In genomic region chr13:51964921-51965320, GRCm38 (mm10) we compare ENCODE assay signal across 9 mouse cellular contexts.
DNase-seq lines count a peak whose midpoint lies in the region; ATAC-seq and TF ChIP-seq lines count a peak whose summit lies in the region.
"Had no signal": no experiment of that assay in that cellular context is flagged by ENCODE, and none has a peak within 500 bp of the region (broad histone marks: within the 10 kb centered on the region; RNA-seq: fewer than 3 reads in every experiment).

No protein-coding gene starts in this region.

- H3K4me3 ChIP-seq in forebrain, embryonic 13.5 days: no peak overlapping the region
- H3K4me3 ChIP-seq in forebrain, embryonic 12.5 days (replicated peaks): no peak overlapping the region
- no peak overlapping the region for H3K4me3 ChIP-seq in kidney, embryonic 15.5 days (replicated peaks)
- H3K4me3 ChIP-seq in E14TG2a.4 (replicated peaks; ENCODE audit: low read length): peak overlapping the region; percentile 23; the same call in 1 of the 2 replicates
- H3K4me3 ChIP-seq in heart, embryonic 16.5 days (ENCODE audit: low read length): no peak overlapping the region

- H3K9me3 ChIP-seq in forebrain, embryonic 13.5 days (replicated peaks): no peaks in the 10 kb centered on the region
- no peaks in the 10 kb centered on the region for H3K9me3 ChIP-seq in forebrain, embryonic 12.5 days
- no peaks in the 10 kb centered on the region for H3K9me3 ChIP-seq in kidney, embryonic 15.5 days (replicated peaks)
- H3K9me3 ChIP-seq in E14TG2a.4 (ENCODE audit: low read length): no peaks in the 10 kb centered on the region
- no peaks in the 10 kb centered on the region for H3K9me3 ChIP-seq in heart, embryonic 16.5 days (replicated peaks; ENCODE audit: control insufficient read depth, low read length)

- ATAC-seq in forebrain, embryonic 13.5 days: no peak
- no peak for ATAC-seq in forebrain, embryonic 12.5 days (ENCODE audit: low FRiP score)
- no peak for ATAC-seq in kidney, embryonic 15.5 days (replicated peaks; ENCODE audit: low FRiP score)
- ATAC-seq in heart, embryonic 16.5 days (replicated peaks; ENCODE audit: extremely low read depth, insufficient read depth, low FRiP score): no peak
- ATAC-seq in granulocyte monocyte progenitor cell, adult 5-6 weeks (replicated peaks; ENCODE audit: poor library complexity, severe bottlenecking): no peak

- 0 out of 2 replicates have a peak overlapping the region, but pooled peaks have one; percentile 6 for H3K27ac ChIP-seq in forebrain, embryonic 13.5 days
- H3K27ac ChIP-seq in forebrain, embryonic 12.5 days: no peak overlapping the region
- peak overlapping the region; percentile 81 for H3K27ac ChIP-seq in kidney, embryonic 15.5 days
- H3K27ac ChIP-seq in heart, embryonic 16.5 days (ENCODE audit: low read length): peak overlapping the region; percentile 54

- no peaks in the 10 kb centered on the region for H3K36me3 ChIP-seq in forebrain, embryonic 13.5 days (ENCODE audit: poor library complexity, severe bottlenecking)
- no peaks in the 10 kb centered on the region for H3K36me3 ChIP-seq in forebrain, embryonic 12.5 days (replicated peaks)
- H3K36me3 ChIP-seq in kidney, embryonic 15.5 days: no peaks in the 10 kb centered on the region
- H3K36me3 ChIP-seq in E14TG2a.4 (ENCODE audit: insufficient read depth, low read length): no peaks in the 10 kb centered on the region
- H3K36me3 ChIP-seq in heart, embryonic 16.5 days (ENCODE audit: control insufficient read depth, insufficient read depth): no peaks in the 10 kb centered on the region

- DNase-seq in kidney, adult 8-10 months: no peak
- DNase-seq in right cerebral cortex, adult 18-20 months: no peak
- DNase-seq: lung, adult 2 months had no signal

- H3K4me2 ChIP-seq in forebrain, embryonic 13.5 days: no peak overlapping the region
- H3K4me2 ChIP-seq in forebrain, embryonic 12.5 days: no peak overlapping the region
- H3K4me2 ChIP-seq in kidney, embryonic 15.5 days: no peak overlapping the region
- no peak overlapping the region for H3K4me2 ChIP-seq in heart, embryonic 16.5 days (ENCODE audit: low read depth, low read length)

- no peaks in the 10 kb centered on the region for H3K27me3 ChIP-seq in forebrain, embryonic 13.5 days
- 0 out of 2 replicates have a peak, but pooled peaks cover 5% of the 10 kb centered on the region for H3K27me3 ChIP-seq in forebrain, embryonic 12.5 days
- H3K27me3 ChIP-seq in kidney, embryonic 15.5 days: no peaks in the 10 kb centered on the region
- peaks cover 11% of the 10 kb centered on the region for H3K27me3 ChIP-seq in E14TG2a.4 (ENCODE audit: insufficient read depth, low read length)
- H3K27me3 ChIP-seq in heart, embryonic 16.5 days (ENCODE audit: control insufficient read depth, insufficient read depth, low read length): no peaks in the 10 kb centered on the region

- H3K9ac ChIP-seq in forebrain, embryonic 13.5 days: no peak overlapping the region
- H3K9ac ChIP-seq in forebrain, embryonic 12.5 days: no peak overlapping the region
- no peak overlapping the region for H3K9ac ChIP-seq in kidney, embryonic 15.5 days
- no peak overlapping the region for H3K9ac ChIP-seq in heart, embryonic 16.5 days (ENCODE audit: low read length)

- TF ChIP-seq CTCF in E14TG2a.4 (conservative IDR thresholded peaks at IDR 0.05; ENCODE audit: low read length): no peak

- WGBS in forebrain, embryonic 13.5 days: 57% methylated on average over 2 of the region's 2 CpGs
- 68% methylated on average over 2 of the region's 2 CpGs for WGBS in forebrain, embryonic 12.5 days
- WGBS in kidney, embryonic 15.5 days: 55% methylated on average over 2 of the region's 2 CpGs
- WGBS in heart, embryonic 16.5 days: 60% methylated on average over 2 of the region's 2 CpGs

- H3K4me1 ChIP-seq in forebrain, embryonic 13.5 days: peaks cover 10% of the 10 kb centered on the region
- H3K4me1 ChIP-seq in forebrain, embryonic 12.5 days: peaks cover 5% of the 10 kb centered on the region; the same call in 1 of the 2 replicates
- H3K4me1 ChIP-seq in kidney, embryonic 15.5 days: peaks cover 40% of the 10 kb centered on the region
- H3K4me1 ChIP-seq in E14TG2a.4 (replicated peaks; ENCODE audit: low read depth, low read length): peaks cover 48% of the 10 kb centered on the region
- peaks cover 35% of the 10 kb centered on the region for H3K4me1 ChIP-seq in heart, embryonic 16.5 days (ENCODE audit: control insufficient read depth, insufficient read depth, low read length)
